Mouse (Mus musculus): ENCODE data around the gene Clasrp.
A peak's percentile ranks its signal among the peaks of the same experiment; 100 is the strongest.

Gene Clasrp

DNA sequence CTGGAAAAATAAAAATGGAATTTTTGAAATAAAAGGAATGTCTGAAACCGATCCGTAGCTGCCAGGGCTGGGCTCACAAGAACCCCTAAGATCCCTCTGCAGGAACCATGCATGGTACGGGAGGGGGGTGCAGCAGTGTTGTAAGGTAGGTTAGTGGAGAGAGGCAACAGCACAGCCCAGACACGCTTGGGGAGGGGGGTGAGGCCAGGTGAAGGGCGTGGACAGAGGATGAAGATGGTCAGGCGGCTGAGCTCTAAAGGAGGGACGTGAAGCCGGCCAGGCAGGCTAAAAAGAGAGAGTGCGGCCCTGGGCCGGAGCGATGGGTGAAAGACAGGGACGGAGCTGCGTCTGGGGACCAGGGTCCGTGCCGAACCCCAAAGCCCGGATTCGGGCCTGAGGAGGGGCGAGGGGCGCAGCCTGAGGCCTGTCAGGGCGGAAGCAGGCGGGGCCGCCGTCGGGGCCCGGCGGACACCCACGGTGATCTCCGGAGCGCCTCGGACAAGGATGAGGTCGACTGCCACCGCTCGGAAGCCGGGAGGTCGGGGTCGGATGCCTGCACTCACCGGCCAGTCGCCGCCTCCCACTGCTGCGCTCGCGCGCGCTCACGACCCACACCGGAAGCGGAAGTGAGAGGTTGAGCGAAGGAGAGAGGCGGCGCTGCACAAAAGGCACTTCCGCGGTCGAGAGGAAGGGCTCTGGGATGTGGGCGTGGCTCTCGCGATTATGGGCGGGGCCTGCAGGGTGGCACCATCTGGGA, at the start of gene Clasrp:
Gene Clasrp (minus strand): TSS at position 638 of the 757 bp plus-strand sequence.
- peak; percentile 94 for DNase-seq

- DNase-seq, result no peak
Observed at GRCm38 (mm10) chr7:19652614-19653013, 48.3 kb upstream of the Clasrp start.

- DNase-seq, result no peak
Observed at GRCm38 (mm10) chr7:19651063-19651786, 46.9 kb upstream of the Clasrp start.

DNA sequence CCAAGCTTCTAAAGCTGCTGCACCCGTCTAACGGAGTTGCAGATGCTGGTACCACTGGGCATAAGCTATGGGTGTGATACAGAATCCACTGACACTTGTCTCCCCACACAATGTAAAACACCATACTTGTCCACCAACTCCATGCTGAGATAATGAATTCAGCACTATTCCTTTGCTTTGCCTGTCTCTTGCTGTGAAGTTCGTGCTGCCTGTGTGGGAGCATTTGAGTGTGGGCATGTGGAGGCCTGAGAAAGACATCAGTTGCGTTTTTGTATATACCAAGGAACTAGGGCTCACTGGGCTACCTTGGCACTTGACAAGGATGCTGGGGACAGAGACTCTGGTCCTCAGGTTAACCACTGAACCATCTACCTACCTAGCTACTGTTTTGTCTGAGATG, 36.9 kb upstream of the Clasrp start:
- DNase-seq, result no peak

- no peak for DNase-seq
Observed at GRCm38 (mm10) chr7:19635074-19635827, 31.0 kb upstream of the Clasrp start.

DNA sequence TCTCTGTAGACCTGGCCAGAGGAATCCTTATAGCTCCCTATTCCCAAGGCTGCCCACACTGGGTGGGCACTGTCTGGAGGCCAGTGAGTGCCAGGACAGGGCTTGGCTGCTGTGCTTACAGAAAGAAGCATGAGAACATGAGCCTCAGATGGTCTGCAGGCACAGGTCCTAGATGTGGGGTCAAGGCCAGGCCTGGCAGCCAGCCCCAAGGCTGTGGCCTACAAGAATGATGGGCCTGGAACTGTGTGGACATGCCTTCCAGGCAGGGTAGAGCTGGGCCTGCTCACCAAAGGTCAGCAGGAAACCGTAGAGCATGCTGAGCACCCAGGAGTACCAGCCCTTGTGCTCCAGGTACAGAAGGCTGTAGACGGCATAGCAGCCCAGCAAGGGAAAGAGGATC, 30.3 kb upstream of the Clasrp start:
- no peak for DNase-seq

- no peak for DNase-seq
Observed at GRCm38 (mm10) chr7:19633855-19634254, 29.6 kb upstream of the Clasrp start.

DNA sequence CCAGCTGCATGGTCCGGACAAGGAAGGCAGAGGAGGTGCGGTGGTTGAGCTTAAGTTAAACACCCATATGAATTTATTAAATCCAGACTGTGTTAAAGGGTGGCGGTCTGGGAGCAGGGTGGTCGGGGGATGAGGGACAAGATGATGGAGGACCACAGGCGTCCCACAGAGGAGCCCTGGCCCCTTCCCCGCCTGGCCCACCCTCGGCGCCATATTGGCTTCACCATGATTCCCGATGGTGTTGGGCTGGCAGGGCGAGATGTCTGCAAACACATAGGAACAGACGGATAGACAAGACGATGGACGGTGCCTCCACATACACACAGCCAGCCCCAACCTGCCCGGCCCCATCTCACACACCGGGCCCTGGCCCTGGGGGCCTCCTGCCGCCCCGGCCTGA, 28.9 kb upstream of the Clasrp start:
- DNase-seq, result no peak

DNA sequence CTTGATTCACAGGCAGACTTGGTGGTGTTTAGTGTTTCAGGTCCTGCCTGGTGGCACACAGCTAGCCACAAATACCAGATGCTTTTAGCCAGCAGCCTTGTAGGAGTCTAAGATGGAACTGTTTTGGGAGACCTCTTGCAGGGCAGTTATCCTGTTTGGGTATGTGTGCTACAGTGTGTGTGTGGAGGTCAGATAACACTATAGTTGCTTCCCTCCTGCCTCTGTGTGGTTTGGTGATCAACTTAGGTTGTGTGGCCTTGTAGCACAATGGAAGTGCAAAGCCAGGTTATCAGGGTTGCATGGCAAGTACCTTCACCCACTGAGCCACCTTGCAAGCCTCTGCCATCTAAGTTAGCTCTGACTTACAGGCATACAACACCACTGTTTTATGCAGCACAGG, 28.4 kb upstream of the Clasrp start:
- DNase-seq, result no peak

- no peak for DNase-seq
Observed at GRCm38 (mm10) chr7:19632275-19632674, 28.0 kb upstream of the Clasrp start.

GRCm38 (mm10) chr7:19629361-19629734, 25.1 kb upstream of the Clasrp start, which contains the start of gene Relb:
Gene Relb (minus strand): TSS chr7:19629438.
- peak; percentile 83 for DNase-seq

- DNase-seq, result peak; percentile 75
Observed at GRCm38 (mm10) chr7:19628536-19629360, 24.5 kb upstream of the Clasrp start.

- DNase-seq, result no peak
Observed at GRCm38 (mm10) chr7:19628192-19628535, 23.9 kb upstream of the Clasrp start.

- no peak for DNase-seq
Observed at GRCm38 (mm10) chr7:19627721-19628120, 23.4 kb upstream of the Clasrp start.

- DNase-seq, result no peak
Observed at GRCm38 (mm10) chr7:19623433-19623832, 19.1 kb upstream of the Clasrp start.

GRCm38 (mm10) chr7:19622241-19622640, 18.0 kb upstream of the Clasrp start:
- no peak for DNase-seq

DNA sequence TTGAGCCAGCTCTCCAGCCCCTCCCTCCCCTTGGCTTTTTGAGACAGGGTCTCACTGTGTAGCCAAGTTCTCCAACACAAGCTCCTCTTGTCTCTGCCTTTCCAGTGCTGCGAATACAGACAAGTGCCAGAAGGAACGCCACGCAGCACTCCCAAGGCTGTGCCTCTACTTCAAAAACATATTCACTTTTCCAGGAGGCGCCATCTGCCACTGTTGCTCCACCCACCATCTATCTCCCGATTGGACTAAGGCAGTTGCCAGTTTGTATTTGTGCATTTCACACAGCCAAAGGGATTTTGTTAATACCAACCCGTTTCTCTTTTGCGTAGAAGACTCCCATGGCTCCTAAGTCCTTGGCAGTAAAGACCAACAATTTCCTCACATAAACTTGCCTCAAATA, 16.5 kb upstream of the Clasrp start:
- DNase-seq, result no peak

DNA sequence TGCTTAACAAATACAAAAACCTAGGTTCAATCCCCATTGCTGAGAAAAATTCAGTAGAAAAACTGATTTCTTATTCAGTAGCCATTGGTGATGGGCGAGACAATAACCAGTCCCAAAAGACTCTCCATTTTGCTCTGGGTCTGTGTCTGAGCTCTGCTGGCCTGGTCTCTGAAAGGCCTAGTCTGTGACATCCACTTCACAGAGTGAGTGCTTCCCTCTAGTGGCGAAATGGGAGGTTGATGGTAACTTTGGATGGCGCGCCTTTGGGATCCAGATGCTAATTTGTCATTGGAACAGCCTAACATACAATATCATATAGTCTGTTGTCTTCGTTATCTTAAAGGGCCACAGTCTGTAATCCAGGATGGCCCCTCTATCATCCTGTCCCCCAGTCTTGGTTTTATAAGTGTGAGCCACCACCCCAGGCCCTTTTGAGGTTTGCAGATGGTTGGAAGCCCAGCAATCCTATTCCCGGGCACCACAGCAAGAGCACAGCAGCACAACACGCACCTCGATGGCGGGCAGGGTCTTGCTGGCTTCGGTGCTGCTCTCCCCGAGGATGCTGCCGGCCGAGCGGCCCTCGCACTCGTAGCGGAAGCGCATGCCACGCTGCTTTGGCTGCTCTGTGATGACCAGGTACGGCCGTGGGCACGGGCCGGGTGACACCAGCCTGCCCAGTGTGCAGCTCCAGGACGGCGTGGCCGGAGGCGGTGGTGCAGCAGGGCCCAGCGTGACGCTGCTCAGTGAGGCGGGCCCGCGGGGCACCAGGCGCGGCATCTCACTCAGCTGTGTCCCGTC, 14.9 kb upstream of the Clasrp start:
- peak; percentile 66 for DNase-seq

GRCm38 (mm10) chr7:19615036-19615577, 10.8 kb upstream of the Clasrp start:
- DNase-seq, result no peak

DNA sequence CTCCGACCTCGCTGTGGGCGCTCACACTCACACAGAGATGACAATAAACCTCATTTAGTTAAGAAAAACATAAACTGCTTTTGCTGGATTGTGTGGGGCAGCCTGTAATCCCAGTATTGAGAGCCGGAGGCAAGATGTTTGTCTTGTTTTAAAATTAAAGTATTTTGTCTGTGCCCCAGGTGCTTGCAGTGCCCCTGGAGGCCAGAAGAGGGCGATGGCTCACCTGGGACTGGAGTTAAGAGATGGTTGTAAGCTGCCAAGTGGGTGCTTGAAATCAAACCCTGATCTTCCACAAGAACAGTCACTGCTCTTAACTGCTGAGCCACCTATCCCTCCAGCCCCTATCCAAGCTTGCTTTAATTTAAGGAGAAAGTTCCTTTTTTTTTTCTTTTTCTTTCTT, 6.7 kb upstream of the Clasrp start:
- DNase-seq, result no peak

- no peak for DNase-seq
Observed at GRCm38 (mm10) chr7:19609641-19610332, 5.5 kb upstream of the Clasrp start.
